Mouse (Mus musculus) midbrain, embryonic 16.5 days (tissue): ENCODE data around the gene Nit2. TPM values are rescaled to one million over a fixed set of nuclear protein-coding genes. Genes with fewer than 3 reads are reported as not detected.
"Not testable (repeated sequence)": the region's sequence is repeated elsewhere in the genome, so short reads cannot be mapped to it uniquely, and the experiment has no call there.

Experiments
- ATAC-seq: fragments of 200-750 bp; cut with Nextera tagmentation; 2 replicates; pipeline ENCODE4 v1.8.0; 2017; ENCODE audit warnings: moderate TSS enrichment
- H3K27ac ChIP-seq: fragments of 300-500 bp; sonication (generic); 2 replicates; pipeline ENCODE4 v1.5.1; 2014; ENCODE audit warnings: mild to moderate bottlenecking, low read length, mixed read lengths
- H3K27me3 ChIP-seq: fragments of 300-500 bp; sonication (generic); 2 replicates; pipeline ENCODE4 v1.6.1; 2014; ENCODE audit warnings: low read depth, low read length, mixed read lengths; ENCODE audit not compliant: control insufficient read depth, insufficient read depth
- H3K36me3 ChIP-seq: fragments of 300-500 bp; sonication (generic); 2 replicates; pipeline ENCODE4 v1.6.1; 2014; ENCODE audit warnings: mild to moderate bottlenecking, low read length, moderate library complexity, mixed read lengths; ENCODE audit not compliant: control insufficient read depth, insufficient read depth
- H3K4me1 ChIP-seq: fragments of 300-500 bp; sonication (generic); 2 replicates; pipeline ENCODE4 v1.6.1; 2014; ENCODE audit warnings: mild to moderate bottlenecking, low read length, mixed read lengths; ENCODE audit not compliant: control insufficient read depth, insufficient read depth
- H3K4me2 ChIP-seq: fragments of 300-500 bp; sonication (generic); 2 replicates; pipeline ENCODE4 v1.6.1; 2014; ENCODE audit warnings: mild to moderate bottlenecking, low read length, mixed read lengths
- H3K4me3 ChIP-seq: fragments of 300-500 bp; sonication (generic); 2 replicates; pipeline ENCODE4 v1.5.1; 2014; ENCODE audit warnings: low read depth, mild to moderate bottlenecking, low read length, moderate library complexity, mixed read lengths
- H3K9ac ChIP-seq: fragments of 300-500 bp; sonication (generic); 2 replicates; pipeline ENCODE4 v1.6.1; 2014; ENCODE audit warnings: low read depth, low read length, mixed read lengths
- H3K9me3 ChIP-seq: fragments of 300-500 bp; sonication (generic); replicated peaks from 2 replicates; pipeline ENCODE4 v1.6.1; 2014; ENCODE audit warnings: mild to moderate bottlenecking, low read length, mixed read lengths; ENCODE audit not compliant: control insufficient read depth, poor library complexity, severe bottlenecking
- WGBS: fragments of 180-500 bp; shearing (Covaris S2); extraction: QIAGEN DNeasy Blood & Tissue Kit; methylation state at CpG from one replicate; pipeline ENCODE4 v1.1.7; 2014; 5-methylcytosine and 5-hydroxymethylcytosine counted together
- polyA plus RNA-seq: library from polyadenylated mRNA; unstranded; fragments of >200 nt; fragmentation: Nextera tagmentation; extraction: Ambion mirVana; gene quantifications from 2 replicates; pipeline ENCODE4 v1.2.1, GENCODE M21; 2015

Gene Nit2
- polyA plus RNA-seq, 1 experiment from 2014 or later: 60.4 TPM

DNA sequence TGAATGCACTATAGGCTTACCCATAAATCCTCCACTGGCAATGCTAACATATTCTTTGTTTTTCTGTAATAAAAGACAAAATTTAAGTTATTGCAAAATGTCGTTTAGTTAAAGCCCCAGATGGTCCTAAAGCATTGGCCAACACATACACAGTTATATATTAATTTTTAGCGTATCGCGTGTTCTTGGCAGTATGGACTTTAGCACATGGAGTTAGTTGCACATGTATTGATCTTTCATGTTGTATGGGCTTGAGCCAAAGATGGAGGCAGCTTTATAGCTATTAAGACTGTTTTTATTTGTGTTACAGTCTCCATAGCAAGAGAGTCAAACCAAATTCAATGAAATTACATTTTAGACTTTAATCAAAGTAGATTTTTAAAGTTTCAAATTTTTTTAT lies 19.5 kb upstream of the Nit2 start:
- Histone ChIP-seq H3K27me3 (no peaks in the 10 kb centered on the region), H3K4me1 (no peaks in the 10 kb centered on the region), H3K4me2 (no peak overlapping the region), H3K9ac (no peak overlapping the region), H3K9me3 (no peaks in the 10 kb centered on the region), H3K4me3 (no peak overlapping the region), H3K27ac (no peak overlapping the region), H3K36me3 (peaks cover 31% of the 10 kb centered on the region)
- no peak for ATAC-seq
- 96% methylated on average over 4 of the region's 4 CpGs for WGBS

GRCm38 (mm10) chr16:57182037-57182436 lies 14.9 kb upstream of the Nit2 start:
- H3K4me2 ChIP-seq: no peak overlapping the region
- no peak overlapping the region for H3K9ac ChIP-seq
- peaks cover 29% of the 10 kb centered on the region for H3K36me3 ChIP-seq
- no peaks in the 10 kb centered on the region for H3K9me3 ChIP-seq
- 91% methylated on average over 5 of the region's 5 CpGs for WGBS
- no peak overlapping the region for H3K27ac ChIP-seq
- no peaks in the 10 kb centered on the region for H3K4me1 ChIP-seq
- ATAC-seq: no peak
- no peak overlapping the region for H3K4me3 ChIP-seq
- H3K27me3 ChIP-seq: no peaks in the 10 kb centered on the region

- Histone ChIP-seq H3K4me3 (no peak overlapping the region), H3K36me3 (peaks cover 29% of the 10 kb centered on the region), H3K9ac (no peak overlapping the region), H3K27me3 (no peaks in the 10 kb centered on the region), H3K9me3 (no peaks in the 10 kb centered on the region), H3K4me1 (no peaks in the 10 kb centered on the region), H3K4me2 (no peak overlapping the region), H3K27ac (no peak overlapping the region)
- ATAC-seq: no peak
- WGBS: 88% methylated on average over 11 of the region's 11 CpGs
These were observed 14.0 kb upstream of the Nit2 start for GRCm38 (mm10) chr16:57181180-57181579.

- Histone ChIP-seq H3K9me3 (no peaks in the 10 kb centered on the region), H3K4me1 (no peaks in the 10 kb centered on the region), H3K4me2 (no peak overlapping the region), H3K36me3 (peaks cover 16% of the 10 kb centered on the region), H3K27me3 (no peaks in the 10 kb centered on the region), H3K27ac (no peak overlapping the region), H3K9ac (no peak overlapping the region), H3K4me3 (no peak overlapping the region)
- 92% methylated on average over 10 of the region's 10 CpGs for WGBS
- no peak for ATAC-seq
These were observed 10.5 kb upstream of the Nit2 start for GRCm38 (mm10) chr16:57177664-57178063.

- Histone ChIP-seq H3K4me1 (no peaks in the 10 kb centered on the region), H3K36me3 (peaks cover 16% of the 10 kb centered on the region), H3K9me3 (no peaks in the 10 kb centered on the region), H3K27me3 (no peaks in the 10 kb centered on the region), H3K4me3 (no peak overlapping the region), H3K9ac (no peak overlapping the region), H3K4me2 (no peak overlapping the region), H3K27ac (no peak overlapping the region)
- 58% methylated on average over 2 of the region's 2 CpGs for WGBS
- peak; percentile 71 for ATAC-seq
These were observed 10.1 kb upstream of the Nit2 start for GRCm38 (mm10) chr16:57177254-57177653.

- no peaks in the 10 kb centered on the region for H3K9me3 ChIP-seq
- H3K27me3 ChIP-seq: no peaks in the 10 kb centered on the region
These were observed 9.1 kb upstream of the Nit2 start for GRCm38 (mm10) chr16:57176276-57176675.

DNA sequence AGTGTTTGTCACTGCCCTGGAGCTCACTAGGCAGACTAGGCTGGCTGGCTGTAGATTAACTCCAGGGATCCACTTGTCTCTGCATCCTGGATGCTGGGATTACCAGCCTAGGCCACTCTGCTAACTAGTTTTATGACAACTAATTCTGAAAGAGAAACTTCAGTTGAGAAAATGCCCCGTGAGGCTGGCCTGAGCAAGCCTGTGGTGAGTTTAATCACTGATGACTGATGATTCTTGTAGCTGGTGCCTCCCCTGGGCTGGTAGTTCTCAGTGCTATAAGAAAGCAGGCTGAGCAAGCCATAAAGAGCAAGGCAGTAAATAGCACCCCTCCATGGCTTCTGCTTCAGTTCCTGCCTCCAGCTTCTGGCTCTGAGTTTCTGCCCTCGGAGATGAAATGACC lies 8.6 kb upstream of the Nit2 start:
- no peaks in the 10 kb centered on the region for H3K9me3 ChIP-seq
- H3K27me3 ChIP-seq: no peaks in the 10 kb centered on the region
- no peak overlapping the region for H3K27ac ChIP-seq
- no peaks in the 10 kb centered on the region for H3K4me1 ChIP-seq
- H3K4me2 ChIP-seq: no peak overlapping the region
- no peak overlapping the region for H3K4me3 ChIP-seq
- no peak for ATAC-seq
- H3K9ac ChIP-seq: no peak overlapping the region
- H3K36me3 ChIP-seq: peaks cover 12% of the 10 kb centered on the region
- WGBS: 76% methylated on average over 2 of the region's 2 CpGs

More at GRCm38 (mm10) chr16:57176276-57176675, 9.1 kb upstream of the Nit2 start:
- Histone ChIP-seq H3K4me3 (no peak overlapping the region), H3K9ac (no peak overlapping the region), H3K4me1 (no peaks in the 10 kb centered on the region), H3K4me2 (no peak overlapping the region), H3K27ac (no peak overlapping the region), H3K36me3 (peaks cover 9% of the 10 kb centered on the region)
- 93% methylated on average over 7 of the region's 7 CpGs for WGBS
- no peak for ATAC-seq

GRCm38 (mm10) chr16:57174480-57174879 lies 7.3 kb upstream of the Nit2 start:
- H3K27ac ChIP-seq, ATAC-seq, H3K9ac ChIP-seq, H3K4me2 ChIP-seq, H3K9me3 ChIP-seq, H3K27me3 ChIP-seq, H3K4me3 ChIP-seq, H3K4me1 ChIP-seq: not testable (repeated sequence)
- peaks cover 14% of the 10 kb centered on the region for H3K36me3 ChIP-seq

GRCm38 (mm10) chr16:57171570-57171969 lies 4.4 kb upstream of the Nit2 start:
- no peak overlapping the region for H3K9ac ChIP-seq
- ATAC-seq: no peak
- H3K4me1 ChIP-seq: peaks cover 11% of the 10 kb centered on the region
- H3K36me3 ChIP-seq: peaks cover 14% of the 10 kb centered on the region
- no peak overlapping the region for H3K27ac ChIP-seq
- no peaks in the 10 kb centered on the region for H3K27me3 ChIP-seq
- no peaks in the 10 kb centered on the region for H3K9me3 ChIP-seq
- WGBS: 95% methylated on average over 6 of the region's 6 CpGs
- H3K4me2 ChIP-seq: no peak overlapping the region
- no peak overlapping the region for H3K4me3 ChIP-seq

GRCm38 (mm10) chr16:57171161-57171560 lies 4.0 kb upstream of the Nit2 start:
- no peak for ATAC-seq
- Histone ChIP-seq H3K4me2 (no peak overlapping the region), H3K27me3 (no peaks in the 10 kb centered on the region), H3K9ac (no peak overlapping the region), H3K4me1 (peaks cover 15% of the 10 kb centered on the region), H3K36me3 (peaks cover 14% of the 10 kb centered on the region), H3K4me3 (no peak overlapping the region), H3K9me3 (no peaks in the 10 kb centered on the region), H3K27ac (no peak overlapping the region)
- WGBS: 92% methylated on average over 8 of the region's 8 CpGs
